Mouse (Mus musculus): ENCODE results near the gene Slc5a11.

Slc5a11 gene

DNA sequence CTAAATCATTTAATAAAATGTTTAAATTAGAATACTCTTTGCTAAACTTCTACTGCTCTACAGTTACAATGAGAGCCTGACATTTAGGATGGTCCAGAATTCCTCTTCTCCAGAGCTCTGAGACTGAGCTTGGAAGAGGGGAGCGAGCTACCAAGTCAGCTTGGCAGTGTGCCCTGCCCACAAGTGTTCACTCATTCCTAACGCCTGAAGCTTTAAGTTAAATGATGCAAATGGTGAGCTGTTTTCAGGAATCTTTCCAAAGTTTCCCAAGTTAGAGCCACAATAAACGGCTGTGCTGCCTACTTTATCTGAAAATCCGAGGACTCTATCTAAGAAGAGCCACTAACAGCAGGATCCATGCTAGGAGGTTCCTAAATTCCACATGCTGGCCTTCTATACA, 69.2 kb downstream of the Slc5a11 start:
- no peak for DNase-seq (ENCODE audit: low spot score in 2 of 2)

DNA sequence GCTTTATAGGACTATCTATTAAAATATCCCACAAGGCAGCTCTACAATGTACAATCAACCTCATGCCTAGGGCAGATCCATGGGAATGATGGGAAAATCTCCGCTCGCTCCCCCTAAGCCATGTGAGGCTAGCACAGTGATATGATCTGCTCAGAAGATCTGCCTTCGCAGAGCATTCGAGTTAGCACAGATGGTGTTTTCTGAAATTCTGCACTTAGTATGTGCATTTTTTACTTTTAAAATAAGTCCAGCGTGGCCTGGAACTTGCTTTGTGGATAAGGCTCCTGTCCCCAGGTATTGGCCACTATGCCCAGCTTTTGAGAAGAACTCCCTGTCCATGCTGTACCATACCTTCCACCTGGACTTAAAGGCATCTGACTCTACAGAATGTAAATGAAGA, 71.3 kb downstream of the Slc5a11 start:
- no peak for DNase-seq (ENCODE audit: low spot score in 2 of 2)

DNA sequence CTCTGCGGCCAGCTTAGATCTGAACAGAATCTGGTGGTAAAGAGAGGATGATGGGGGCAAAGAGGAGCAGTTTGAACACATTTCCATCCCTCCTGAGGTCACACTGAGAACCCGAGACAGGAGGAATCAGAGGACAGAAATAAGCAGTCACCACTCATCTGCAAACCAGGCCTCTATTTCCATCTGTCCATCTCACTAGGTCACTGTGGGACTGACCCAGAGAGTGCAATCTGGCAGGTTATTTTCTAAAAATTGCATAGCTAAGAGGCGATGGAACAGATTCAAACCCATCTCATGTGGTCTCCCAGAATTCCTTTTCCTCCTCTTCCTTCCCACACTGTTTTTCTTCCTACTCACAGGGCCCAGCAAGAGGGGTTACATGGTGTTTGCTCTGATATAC, 73.3 kb downstream of the Slc5a11 start:
- no peak for DNase-seq (ENCODE audit: low spot score in 2 of 2)

DNA sequence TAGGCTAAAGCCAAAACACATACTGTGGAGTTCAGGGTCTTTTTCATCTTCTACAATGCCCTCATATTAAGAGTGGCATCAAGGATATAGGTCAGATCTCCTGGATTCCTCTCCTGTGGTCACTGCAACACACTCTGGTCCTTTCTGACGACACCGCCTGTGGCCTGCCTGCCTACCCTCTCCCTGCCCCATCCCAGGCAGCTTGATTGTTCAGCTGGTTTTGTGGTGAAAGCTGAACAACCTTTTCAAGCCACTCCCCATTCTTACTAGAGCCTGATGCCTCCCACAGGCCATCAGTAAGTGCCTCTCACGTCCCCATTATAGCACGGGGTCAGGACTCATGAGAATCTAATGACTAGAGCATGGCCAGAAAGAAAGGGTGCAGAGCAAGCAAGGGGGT, 74.6 kb downstream of the Slc5a11 start:
- DNase-seq (ENCODE audit: low spot score in 2 of 2): no peak

DNA sequence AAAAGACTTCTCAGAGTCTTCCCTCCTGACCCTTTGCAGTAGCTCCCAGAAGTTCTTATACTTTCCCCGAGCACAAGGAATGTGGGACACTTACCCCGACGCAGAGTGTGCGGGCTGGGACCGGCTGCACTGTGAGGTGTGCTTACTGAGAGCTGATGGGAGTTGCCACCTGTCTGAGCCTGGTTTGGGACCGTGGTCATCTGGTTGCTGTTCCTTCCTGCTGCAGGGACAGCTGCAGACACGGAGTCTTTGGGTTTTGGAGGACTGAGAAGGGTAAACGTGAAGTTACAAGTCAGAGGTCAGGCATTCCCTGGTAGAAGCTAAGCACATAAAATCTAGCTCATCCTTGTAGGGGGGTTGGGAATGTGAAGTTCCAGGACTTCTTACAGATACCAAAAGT, 77.4 kb downstream of the Slc5a11 start:
- DNase-seq (ENCODE audit: low spot score in 2 of 2): no peak

DNA sequence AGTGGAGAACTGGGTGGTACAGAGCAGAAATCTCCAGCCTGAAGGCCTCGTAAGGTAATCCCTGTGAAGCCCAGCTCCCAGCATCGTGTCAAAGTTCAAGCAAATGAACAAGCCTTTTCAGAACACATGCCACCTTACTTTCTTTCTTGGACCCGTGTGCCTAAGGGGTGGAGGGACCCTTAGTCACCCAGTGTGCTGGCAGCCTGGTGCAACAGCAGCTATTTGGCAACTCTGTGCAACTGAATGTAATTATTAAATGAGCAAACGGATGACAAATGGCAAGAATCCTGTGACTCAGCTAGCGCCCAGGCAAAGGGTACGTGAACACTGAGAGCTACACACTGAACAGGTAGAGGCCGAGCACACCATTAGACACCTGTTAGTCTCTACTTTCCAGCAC, 79.3 kb downstream of the Slc5a11 start:
- DNase-seq (ENCODE audit: low spot score in 2 of 2): no peak

DNA sequence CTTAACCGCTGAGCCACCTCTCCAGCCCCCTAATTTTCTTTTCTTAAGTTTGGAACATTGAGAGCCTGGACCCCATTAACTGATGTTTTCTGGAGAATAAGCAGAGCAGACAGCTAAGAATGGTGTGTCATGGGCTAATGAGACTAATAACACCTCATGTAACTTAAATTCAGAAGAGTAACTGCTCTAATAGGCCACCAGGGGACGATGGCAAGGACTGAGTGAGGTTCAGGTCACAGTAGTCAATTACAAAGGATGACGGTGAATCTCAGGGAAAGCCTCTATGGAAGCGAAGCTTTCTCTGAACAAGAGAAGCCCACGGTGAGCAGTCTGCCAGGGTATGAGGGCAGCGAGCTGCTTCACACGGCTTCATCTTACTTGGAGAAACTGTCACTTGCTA, 80.8 kb downstream of the Slc5a11 start:
- no peak for DNase-seq (ENCODE audit: low spot score in 2 of 2)

DNA sequence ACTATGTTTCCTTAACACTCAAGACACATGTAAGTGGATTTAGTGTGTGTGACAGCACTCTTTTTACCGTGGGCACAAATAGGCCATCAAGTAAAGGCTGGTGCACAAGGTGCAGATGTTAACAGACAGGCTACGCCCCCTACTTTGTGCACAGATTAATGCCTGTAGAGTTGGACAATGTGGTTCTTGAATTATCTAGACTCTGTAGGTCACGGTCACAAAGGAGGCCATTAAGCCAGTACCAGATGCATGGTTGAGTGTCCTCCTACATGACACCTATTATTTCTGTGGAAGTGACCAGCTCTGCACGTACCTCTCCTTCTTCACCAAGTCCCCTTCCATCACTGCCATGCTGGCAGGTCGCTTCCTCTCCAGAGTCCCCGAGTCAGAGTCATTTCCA, 81.5 kb downstream of the Slc5a11 start:
- DNase-seq (ENCODE audit: low spot score in 2 of 2): no peak

DNA sequence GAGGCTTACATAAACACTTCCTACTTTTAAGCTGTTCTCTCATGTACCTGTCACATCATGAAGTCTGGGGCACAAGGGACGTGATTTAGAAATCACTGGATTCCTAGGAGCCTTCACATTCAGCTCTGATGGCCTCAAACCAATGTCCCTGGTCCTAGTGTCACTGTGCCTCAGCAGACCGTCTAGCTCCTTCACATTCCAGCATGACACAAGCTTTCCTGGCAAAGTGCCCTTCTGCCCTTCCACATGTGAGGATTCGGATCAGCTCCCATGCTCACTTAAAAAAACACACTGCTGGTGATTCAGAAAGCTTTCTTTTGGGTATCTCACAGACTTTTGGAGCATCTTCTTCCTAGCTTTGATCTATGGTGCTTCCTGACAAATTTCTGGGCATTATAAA, 83.6 kb downstream of the Slc5a11 start:
- DNase-seq (ENCODE audit: low spot score in 2 of 2): no peak

DNA sequence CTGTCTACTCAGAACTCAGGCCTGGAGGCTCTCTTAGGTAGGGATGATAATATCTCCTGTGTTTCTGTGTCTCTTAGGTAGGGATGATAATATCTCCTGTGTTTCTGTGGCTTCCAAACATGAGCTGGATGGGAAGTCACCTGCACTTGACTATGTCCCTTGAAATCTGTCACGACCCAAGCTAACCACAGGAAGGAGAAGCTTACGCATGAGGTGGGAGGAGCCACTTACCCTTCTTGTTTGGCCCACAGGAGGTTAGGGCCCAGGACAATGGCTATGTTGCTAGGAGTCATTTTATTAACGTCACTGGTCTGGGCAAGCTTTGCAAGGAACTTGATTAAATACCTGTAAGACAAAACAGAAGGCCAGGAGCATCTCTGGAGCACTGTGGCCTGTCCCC, 85.7 kb downstream of the Slc5a11 start:
- DNase-seq (ENCODE audit: low spot score in 2 of 2): no peak

DNA sequence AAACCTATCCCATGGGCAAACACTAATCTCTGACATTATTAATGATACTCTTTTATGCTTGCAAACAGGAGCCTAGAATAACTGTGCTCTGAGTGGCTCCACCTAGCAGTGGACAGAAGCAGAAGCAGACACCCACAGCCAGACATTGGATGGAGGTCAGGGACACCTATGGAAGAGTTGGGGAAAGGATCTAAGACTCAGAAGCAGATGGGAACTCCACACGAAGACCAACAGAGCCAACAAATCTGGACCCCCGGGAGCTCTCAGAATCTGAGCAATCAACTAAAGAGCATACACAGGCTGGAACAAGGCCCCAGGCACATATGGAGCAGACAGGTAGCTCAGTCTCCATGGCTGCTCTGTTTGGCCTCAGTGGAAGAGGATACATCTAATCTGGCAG, 90.8 kb downstream of the Slc5a11 start:
- DNase-seq (ENCODE audit: low spot score in 2 of 2): no peak

DNA sequence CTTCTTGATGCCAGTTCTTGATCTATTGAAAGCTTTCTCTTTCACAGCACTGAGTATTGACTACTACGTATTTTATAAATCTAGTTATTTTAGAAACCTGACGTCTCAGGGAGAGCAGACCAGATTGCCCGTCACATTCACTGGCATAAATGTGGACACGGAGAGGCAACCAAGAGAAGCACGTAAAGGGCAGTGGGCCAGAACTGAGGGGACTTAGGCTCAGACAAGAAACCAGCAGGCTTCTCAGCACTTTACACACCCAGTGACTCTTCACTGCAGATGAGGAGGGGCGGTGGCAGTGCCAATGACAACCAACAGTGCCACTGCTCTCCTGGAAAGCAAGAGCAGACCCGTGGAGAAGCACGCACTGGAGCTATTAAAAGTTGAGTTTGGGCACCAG, 92.7 kb downstream of the Slc5a11 start:
- no peak for DNase-seq (ENCODE audit: low spot score in 2 of 2)

DNA sequence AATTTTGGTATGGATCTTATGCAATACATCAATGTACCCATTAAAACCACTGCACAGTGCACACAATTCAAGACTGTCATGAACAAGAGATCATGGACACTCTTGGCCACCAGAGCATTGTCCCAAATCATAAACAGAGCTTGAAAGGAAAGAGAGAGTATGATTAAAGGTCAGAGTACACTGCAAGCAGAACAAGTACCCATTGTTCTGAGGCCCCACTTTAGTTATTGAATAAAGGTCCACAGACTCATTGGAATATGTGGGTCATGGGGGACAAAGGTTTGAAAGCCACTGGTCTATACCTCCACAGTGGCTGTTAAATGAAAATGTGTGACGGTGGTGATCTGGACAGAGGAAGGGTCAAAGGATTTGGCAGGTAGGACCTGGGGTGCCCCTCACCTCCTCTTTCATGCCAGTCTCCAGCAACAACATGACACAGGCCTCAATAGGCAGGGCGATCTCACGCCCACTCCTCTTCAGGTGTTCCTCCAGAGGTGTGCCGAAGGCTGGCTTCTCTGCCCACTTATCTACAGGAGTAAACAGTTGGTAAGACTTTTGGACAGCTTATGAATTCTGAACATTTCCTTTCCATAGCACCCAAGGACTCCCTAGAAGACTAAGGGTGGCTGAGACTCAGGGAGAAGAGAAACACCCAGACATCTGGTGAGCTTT, 93.4 kb downstream of the Slc5a11 start:
- DNase-seq (ENCODE audit: low spot score in 2 of 2): no peak

DNA sequence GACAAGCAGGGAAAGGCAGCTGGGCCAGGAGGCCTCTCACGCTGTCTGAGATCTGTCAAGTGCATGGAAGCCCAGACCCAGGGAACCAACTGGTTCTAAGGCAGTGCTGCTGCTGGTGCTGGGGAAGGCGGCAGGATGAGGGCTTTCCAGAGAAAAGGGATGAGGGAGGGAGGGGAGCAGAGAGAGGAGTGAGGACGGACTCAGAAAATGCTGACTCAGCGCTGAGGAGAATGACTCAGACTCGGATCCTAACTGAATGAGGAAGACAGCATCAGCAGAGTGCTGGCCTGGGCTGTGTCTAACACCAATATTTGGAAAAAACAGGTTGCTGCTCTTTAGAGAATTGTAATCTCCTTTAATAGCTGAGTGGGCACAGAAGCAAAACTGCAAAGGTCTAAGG, 97.3 kb downstream of the Slc5a11 start:
- DNase-seq (ENCODE audit: low spot score in 2 of 2): no peak

DNA sequence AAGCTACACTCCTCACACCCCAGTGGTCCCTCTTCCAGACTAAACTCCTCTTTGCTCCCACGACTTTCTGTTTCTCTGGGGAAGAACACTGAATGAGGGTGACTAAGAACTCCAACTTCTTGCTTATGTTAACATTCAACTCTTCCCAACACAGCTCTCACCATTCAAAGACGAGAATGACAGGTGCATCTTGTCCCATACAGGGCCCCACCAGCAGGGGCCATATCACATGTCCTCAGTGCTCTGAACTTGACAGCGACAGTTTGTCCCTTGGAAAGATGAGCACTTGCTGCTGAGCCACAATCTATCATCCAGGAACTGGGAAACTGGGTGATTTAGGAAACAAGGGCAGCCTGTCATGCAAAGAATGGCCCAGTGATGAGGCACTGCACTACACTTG, 98.2 kb downstream of the Slc5a11 start:
- no peak for DNase-seq (ENCODE audit: low spot score in 2 of 2)

DNA sequence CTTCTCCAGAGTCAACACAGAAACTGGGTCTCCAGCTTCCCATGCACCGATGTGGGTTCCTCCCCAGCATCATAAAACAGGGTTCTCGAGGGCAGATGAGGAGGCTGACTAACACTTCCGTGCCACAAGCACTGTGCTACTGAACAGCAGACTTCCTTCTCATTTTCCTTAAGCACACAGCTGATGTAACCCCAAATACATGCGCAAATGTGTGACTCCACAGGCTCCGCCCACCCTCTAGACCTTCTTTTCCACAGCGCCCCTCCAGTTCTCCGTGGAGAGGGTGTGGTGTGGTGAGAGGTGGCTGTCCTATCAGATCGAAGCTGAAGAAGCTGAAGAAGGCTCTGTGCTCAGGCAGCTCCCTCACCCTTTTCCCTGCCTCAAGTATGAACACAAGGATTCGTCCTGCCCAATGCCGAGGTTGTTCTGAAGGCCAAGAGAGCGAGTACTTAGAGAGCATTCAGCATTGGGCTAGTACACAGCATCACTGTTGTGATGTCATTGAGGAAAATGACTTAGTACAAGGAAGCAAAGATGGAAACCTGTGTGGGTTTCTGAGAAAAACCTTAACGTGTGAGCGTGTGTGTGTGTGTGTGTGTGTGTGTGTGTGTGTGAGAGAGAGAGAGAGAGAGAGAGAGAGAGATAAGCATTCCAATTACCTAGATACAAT, 108.0 kb downstream of the Slc5a11 start:
- DNase-seq (ENCODE audit: low spot score in 2 of 2): no peak

Measured in frontal cortex, postnatal 14 days (tissue).